Mouse (Mus musculus) bone marrow, adult 2 months (tissue): ENCODE measurements around the gene Olfr90. TPM values are rescaled to one million over a fixed set of nuclear protein-coding genes. Genes with fewer than 3 reads are reported as not detected.
"Not testable (repeated sequence)": the region's sequence is repeated elsewhere in the genome, so short reads cannot be mapped to it uniquely, and the experiment has no call there.

ENCODE experiments used
- H3K27ac ChIP-seq: fragments of 200-500 bp; 2 replicates; pipeline ENCODE4 v1.5.1; 2012; ENCODE audit warnings: low read depth, mild to moderate bottlenecking, control low read depth, inconsistent platforms, low read length; ENCODE audit not compliant: control insufficient read depth, poor library complexity, insufficient read depth
- H3K4me1 ChIP-seq: fragments of 200-500 bp; 2 replicates; pipeline ENCODE4 v1.6.1; 2011; ENCODE audit warnings: low read length; ENCODE audit not compliant: control insufficient read depth, insufficient read depth
- H3K4me3 ChIP-seq: fragments of 200-500 bp; replicated peaks from 2 replicates; pipeline ENCODE3; 2011; ENCODE audit warnings: mild to moderate bottlenecking, low read depth, low read length, control low read depth; ENCODE audit not compliant: control insufficient read depth
- CTCF ChIP-seq: fragments of 200-500 bp; IDR thresholded peaks from 2 replicates; pipeline ENCODE4 v1.5.1; 2011; ENCODE audit warnings: low read length, control low read depth; ENCODE audit not compliant: control insufficient read depth, insufficient read depth
- POLR2A ChIP-seq: fragments of 200-500 bp; IDR thresholded peaks from 2 replicates; pipeline ENCODE4 v1.6.1; 2011; ENCODE audit warnings: low read depth, mild to moderate bottlenecking, control low read depth, low read length, borderline replicate concordance; ENCODE audit not compliant: control insufficient read depth
- WGBS: fragments of 180-500 bp; shearing (Covaris S2); methylation state at CpG from one replicate; pipeline ENCODE4 v1.1.7; 2018; 5-methylcytosine and 5-hydroxymethylcytosine counted together
- polyA plus RNA-seq: library from polyadenylated mRNA; stranded (reverse); fragments of >200 nt; gene quantifications from 2 replicates; pipeline ENCODE4 v1.2.4, GENCODE M21; 2011; ENCODE audit warnings: low replicate concordance; ENCODE audit not compliant: missing spikeins, insufficient read depth, insufficient read length

The Olfr90 gene
- not detected in 2 replicates for polyA plus RNA-seq

- TF ChIP-seq POLR2A, result no peak
- TF ChIP-seq CTCF, result no peak
- no peaks in the 10 kb centered on the region for H3K4me1 ChIP-seq
- no peak within 1 kb of the TSS for H3K27ac ChIP-seq
- no peak within 1 kb of the TSS for H3K4me3 ChIP-seq
Measured at GRCm38 (mm10) chr17:37088399-37088798, at the start of gene Olfr90. Gene Olfr90, minus strand, starts transcription at chr17:37088499.

- H3K4me1 ChIP-seq, H3K27ac ChIP-seq, H3K4me3 ChIP-seq: not testable (repeated sequence)
- 20% methylated on average over 4 of the region's 4 CpGs for WGBS
Measured at GRCm38 (mm10) chr17:37131366-37131765, 43.1 kb upstream of the Olfr90 start.

GRCm38 (mm10) chr17:37119988-37120387 is 31.7 kb upstream of the Olfr90 start, which contains the start of gene Olfr92:
Gene Olfr92, minus strand, starts transcription at chr17:37120088.
- Histone ChIP-seq H3K27ac (no peak within 1 kb of the TSS), H3K4me3 (no peak within 1 kb of the TSS), H3K4me1 (no peaks in the 10 kb centered on the region)
- WGBS, result 76% methylated on average over 2 of the region's 2 CpGs
- TF ChIP-seq POLR2A (no peak), CTCF (no peak)

GRCm38 (mm10) chr17:37098178-37098577 is 9.9 kb upstream of the Olfr90 start, which contains the start of gene Olfr91:
Gene Olfr91, minus strand, starts transcription at chr17:37098278.
- H3K4me3 ChIP-seq, result no peak within 1 kb of the TSS
- WGBS, result 81% methylated on average over 1 of the region's 1 CpGs
- no peak within 1 kb of the TSS for H3K27ac ChIP-seq
- no peaks in the 10 kb centered on the region for H3K4me1 ChIP-seq
- TF ChIP-seq POLR2A, result no peak
- no peak for TF ChIP-seq CTCF

GRCm38 (mm10) chr17:37093289-37093688 is 5.0 kb upstream of the Olfr90 start:
- no peak overlapping the region for H3K4me3 ChIP-seq
- H3K4me1 ChIP-seq, result no peaks in the 10 kb centered on the region
- 73% methylated on average over 5 of the region's 5 CpGs for WGBS
- TF ChIP-seq POLR2A (no peak), CTCF (no peak)
- no peak overlapping the region for H3K27ac ChIP-seq

- WGBS, result 2% methylated on average over 1 of the region's 1 CpGs
- Histone ChIP-seq H3K4me3 (no peak overlapping the region), H3K27ac (no peak overlapping the region), H3K4me1 (no peaks in the 10 kb centered on the region)
- no peak for TF ChIP-seq CTCF
- no peak for TF ChIP-seq POLR2A
Measured at GRCm38 (mm10) chr17:37092198-37092597, 3.9 kb upstream of the Olfr90 start.

GRCm38 (mm10) chr17:37085545-37085944 is 2.8 kb downstream of the Olfr90 start:
- Histone ChIP-seq H3K27ac (no peak overlapping the region), H3K4me1 (no peaks in the 10 kb centered on the region), H3K4me3 (no peak overlapping the region)
- 75% methylated on average over 10 of the region's 10 CpGs for WGBS
- TF ChIP-seq POLR2A (no peak), CTCF (no peak)

- Histone ChIP-seq H3K4me3 (no peak overlapping the region), H3K27ac (no peak overlapping the region), H3K4me1 (no peaks in the 10 kb centered on the region)
- TF ChIP-seq POLR2A (no peak), CTCF (no peak)
- 58% methylated on average over 5 of the region's 5 CpGs for WGBS
Measured at GRCm38 (mm10) chr17:37084632-37085031, 3.7 kb downstream of the Olfr90 start.

- no peak for TF ChIP-seq POLR2A
- TF ChIP-seq CTCF, result peak; percentile 56
- H3K4me3 ChIP-seq, result no peak overlapping the region
Measured at GRCm38 (mm10) chr17:37083327-37083726, 5.0 kb downstream of the Olfr90 start.

More at GRCm38 (mm10) chr17:37083327-37083726, 5.0 kb downstream of the Olfr90 start:
- Histone ChIP-seq H3K4me1 (no peaks in the 10 kb centered on the region), H3K27ac (no peak overlapping the region)
- WGBS, result 3% methylated on average over 8 of the region's 8 CpGs
